Mouse (Mus musculus): ENCODE measurements at regions not wholly inside any gene's neighbourhood (a gene's known extent, or its start where the extent isn't known, plus 50 kb on each side); places are given as distances from the start of the nearest gene placed in this dataset.
A peak's percentile ranks its signal among the peaks of the same experiment; 100 is the strongest.

DNA sequence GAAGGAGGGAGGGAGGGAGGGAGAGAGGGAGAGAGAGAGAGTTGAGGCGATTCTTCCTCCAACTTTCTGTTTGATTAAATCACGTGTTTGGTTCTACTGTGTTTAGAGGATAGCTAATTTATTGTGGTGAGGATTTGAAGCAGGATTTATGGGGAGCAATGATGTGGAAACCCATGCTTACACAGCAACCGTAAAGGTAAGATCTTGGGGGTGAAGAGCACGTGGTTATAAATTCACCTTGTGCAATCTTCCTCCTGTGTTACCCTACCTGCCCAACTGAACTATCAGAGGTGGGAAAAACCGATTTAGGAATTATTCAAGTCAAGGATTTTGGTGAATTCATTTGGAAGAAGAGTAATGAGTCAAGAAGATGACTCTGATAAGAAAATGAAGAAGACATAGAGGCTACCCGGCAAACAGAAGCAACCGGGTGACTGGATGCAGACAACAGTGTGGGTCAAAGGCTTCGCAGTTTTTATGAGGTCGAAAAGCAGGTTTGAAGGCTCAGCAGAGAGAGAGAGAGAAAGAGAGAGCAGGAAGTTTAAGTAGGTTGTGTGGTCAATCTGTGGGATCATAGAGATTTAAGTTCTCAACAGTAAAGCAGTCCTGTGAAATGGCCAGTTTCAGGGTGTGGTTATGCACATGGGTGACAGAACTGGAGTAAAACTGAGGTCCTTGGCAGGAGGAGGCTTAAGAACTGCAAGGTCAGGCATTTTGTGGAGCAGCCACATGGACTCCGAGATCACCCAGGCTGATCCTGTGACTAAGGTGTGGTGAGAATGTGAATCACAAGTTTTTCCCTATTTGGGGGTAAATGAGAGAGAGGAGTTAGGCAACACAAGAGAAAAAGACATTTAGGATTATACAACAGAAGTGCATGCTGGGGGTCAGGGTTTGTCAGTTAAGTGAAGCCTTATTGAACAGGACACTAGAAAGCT is 178.6 kb downstream of the Phlda1 start:
- 85% methylated on average over 10 of the region's 10 CpGs for WGBS
- H3K36me3 ChIP-seq = no peaks in the 10 kb centered on the region
- no peak overlapping the region for H3K9ac ChIP-seq
- H3K4me2 ChIP-seq (replicated peaks) = no peak overlapping the region
- H3K4me1 ChIP-seq = peaks cover 7% of the 10 kb centered on the region
- ATAC-seq (ENCODE audit: insufficient number of reproducible peaks, insufficient read depth, low FRiP score, low TSS enrichment) = no peak
- no peaks in the 10 kb centered on the region for H3K27me3 ChIP-seq
- H3K27ac ChIP-seq = no peak overlapping the region
- H3K4me3 ChIP-seq = no peak overlapping the region
- no peaks in the 10 kb centered on the region for H3K9me3 ChIP-seq

DNA sequence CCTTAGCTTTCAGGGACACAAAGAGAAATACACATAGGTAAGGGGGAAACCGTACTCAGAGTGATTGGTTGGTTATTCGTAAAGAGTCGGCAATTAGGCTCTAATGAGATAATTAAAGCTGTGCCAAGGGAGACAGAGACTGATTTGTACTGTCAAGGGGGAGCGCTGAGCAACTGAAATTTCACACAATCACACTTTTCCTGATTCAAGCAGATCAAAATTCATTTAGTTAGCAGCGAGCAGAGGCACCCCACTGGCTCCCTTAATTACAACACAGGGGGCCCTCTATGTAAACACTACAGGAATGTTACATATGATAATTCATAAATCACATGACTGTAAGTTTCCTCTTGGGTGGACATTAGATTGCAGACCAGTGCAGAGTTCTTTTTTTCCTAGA is 180.5 kb downstream of the Phlda1 start:
- Histone ChIP-seq H3K4me2 (replicated peaks) (no peak overlapping the region), H3K9ac (no peak overlapping the region), H3K4me3 (no peak overlapping the region), H3K9me3 (no peaks in the 10 kb centered on the region), H3K36me3 (no peaks in the 10 kb centered on the region), H3K27ac (no peak overlapping the region), H3K4me1 (peaks cover 11% of the 10 kb centered on the region), H3K27me3 (no peaks in the 10 kb centered on the region)
- no peak for ATAC-seq (ENCODE audit: insufficient number of reproducible peaks, insufficient read depth, low FRiP score, low TSS enrichment)
- WGBS = 23% methylated on average over 5 of the region's 5 CpGs

DNA sequence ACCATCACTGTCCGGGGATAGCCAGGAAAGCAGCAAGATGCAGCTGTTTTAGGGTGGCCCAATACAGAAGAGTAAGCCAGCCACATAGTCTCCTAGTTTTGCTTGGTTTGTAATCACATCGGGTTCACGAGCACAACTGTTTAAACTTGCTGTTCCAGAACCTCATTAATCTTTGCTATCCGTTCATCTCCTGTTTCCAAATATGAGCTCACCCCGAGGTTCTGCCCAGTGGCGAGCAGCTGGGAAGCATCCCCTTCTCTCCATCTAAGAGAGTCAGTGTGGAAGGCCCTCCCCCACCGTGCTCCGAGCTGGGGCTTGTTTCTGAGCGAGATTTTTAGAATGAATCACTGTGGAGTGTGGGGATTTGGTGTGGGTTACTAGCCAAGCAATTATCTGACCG is 183.5 kb downstream of the Phlda1 start:
- H3K27me3 ChIP-seq = no peaks in the 10 kb centered on the region
- H3K4me2 ChIP-seq (replicated peaks) = no peak overlapping the region
- no peak overlapping the region for H3K4me3 ChIP-seq
- H3K9me3 ChIP-seq = no peaks in the 10 kb centered on the region
- peaks cover 11% of the 10 kb centered on the region for H3K4me1 ChIP-seq
- ATAC-seq (ENCODE audit: insufficient number of reproducible peaks, insufficient read depth, low FRiP score, low TSS enrichment) = peak; percentile 64; the same call in 1 of the 2 replicates
- H3K36me3 ChIP-seq = no peaks in the 10 kb centered on the region
- WGBS = 58% methylated on average over 10 of the region's 10 CpGs
- H3K27ac ChIP-seq = no peak overlapping the region
- H3K9ac ChIP-seq = no peak overlapping the region

DNA sequence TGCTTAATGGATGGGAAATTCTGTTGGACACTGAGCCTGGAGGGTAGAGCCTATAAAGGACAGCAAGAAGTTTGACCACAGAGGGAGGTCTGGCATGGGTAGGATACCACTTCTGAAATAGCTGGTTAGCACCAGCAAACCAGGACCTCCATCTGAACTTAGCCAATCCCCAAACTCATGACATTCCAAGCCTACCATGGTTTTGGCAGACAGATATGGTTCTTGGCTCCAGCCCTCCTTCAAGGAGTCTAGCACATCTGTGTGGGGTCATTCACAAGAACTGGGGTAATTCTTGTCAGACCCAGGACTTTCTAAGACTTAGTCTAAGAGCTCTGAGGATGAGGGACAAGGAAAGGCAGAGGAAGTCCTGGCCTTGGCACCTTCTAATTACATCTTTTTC is 187.7 kb downstream of the Phlda1 start:
- H3K9ac ChIP-seq = no peak overlapping the region
- no peaks in the 10 kb centered on the region for H3K9me3 ChIP-seq
- H3K4me3 ChIP-seq = no peak overlapping the region
- no peaks in the 10 kb centered on the region for H3K27me3 ChIP-seq
- H3K4me1 ChIP-seq = peaks cover 8% of the 10 kb centered on the region
- H3K36me3 ChIP-seq = no peaks in the 10 kb centered on the region
- no peak for ATAC-seq (ENCODE audit: insufficient number of reproducible peaks, insufficient read depth, low FRiP score, low TSS enrichment)
- H3K4me2 ChIP-seq (replicated peaks) = no peak overlapping the region
- H3K27ac ChIP-seq = no peak overlapping the region

DNA sequence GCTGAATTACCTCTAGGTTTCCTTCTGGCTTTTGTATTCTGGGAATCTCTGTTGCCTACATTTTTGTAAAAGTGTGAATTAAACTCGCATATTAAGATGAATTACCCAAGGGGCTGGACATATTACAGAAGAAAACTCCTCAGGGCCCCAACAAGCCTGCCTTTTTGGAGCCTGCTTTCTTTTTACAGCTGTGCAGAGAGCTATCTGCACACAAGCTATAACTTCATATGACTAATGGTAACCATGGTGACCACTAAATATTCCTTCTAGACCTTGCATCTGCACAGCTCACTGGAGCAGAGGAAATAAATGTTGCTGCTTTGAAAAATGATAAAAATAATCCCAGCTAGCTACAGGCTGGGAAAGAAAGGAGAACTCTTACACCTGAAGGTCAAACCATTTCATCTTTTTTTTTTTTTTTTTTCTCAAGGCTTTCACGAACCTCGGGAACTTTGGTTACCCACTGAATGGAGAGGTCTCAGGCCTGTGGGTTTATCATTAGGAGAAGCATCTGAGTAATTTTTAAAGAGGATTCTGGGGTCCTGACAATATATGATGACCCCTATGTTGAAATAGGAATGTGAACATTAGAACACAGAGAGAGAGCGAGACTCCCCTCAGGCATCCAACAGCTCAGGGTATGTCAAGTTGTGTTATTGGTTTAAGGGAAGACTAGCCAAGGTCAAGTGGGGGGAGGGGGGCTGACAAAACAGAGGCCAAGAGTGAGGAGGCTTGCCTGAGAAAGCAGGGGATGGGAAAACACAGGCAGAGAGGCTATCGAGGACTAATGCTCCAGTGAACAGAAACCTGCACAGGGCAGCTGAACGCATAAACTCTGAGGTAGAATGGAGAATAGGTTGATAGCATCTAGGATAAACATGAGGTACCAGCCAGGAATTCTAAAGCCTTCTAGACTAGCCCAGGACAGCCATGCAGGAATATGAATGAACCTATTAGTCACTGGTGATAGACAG is 188.4 kb downstream of the Phlda1 start:
- peak; percentile 72; the same call in 1 of the 2 replicates for ATAC-seq (ENCODE audit: insufficient number of reproducible peaks, insufficient read depth, low FRiP score, low TSS enrichment)
- Histone ChIP-seq H3K27me3 (no peaks in the 10 kb centered on the region), H3K4me3 (no peak overlapping the region), H3K9me3 (no peaks in the 10 kb centered on the region), H3K4me2 (replicated peaks) (no peak overlapping the region), H3K4me1 (peaks cover 14% of the 10 kb centered on the region), H3K9ac (no peak overlapping the region), H3K36me3 (no peaks in the 10 kb centered on the region), H3K27ac (no peak overlapping the region)
- 65% methylated on average over 6 of the region's 6 CpGs for whole genome bisulfite sequencing

DNA sequence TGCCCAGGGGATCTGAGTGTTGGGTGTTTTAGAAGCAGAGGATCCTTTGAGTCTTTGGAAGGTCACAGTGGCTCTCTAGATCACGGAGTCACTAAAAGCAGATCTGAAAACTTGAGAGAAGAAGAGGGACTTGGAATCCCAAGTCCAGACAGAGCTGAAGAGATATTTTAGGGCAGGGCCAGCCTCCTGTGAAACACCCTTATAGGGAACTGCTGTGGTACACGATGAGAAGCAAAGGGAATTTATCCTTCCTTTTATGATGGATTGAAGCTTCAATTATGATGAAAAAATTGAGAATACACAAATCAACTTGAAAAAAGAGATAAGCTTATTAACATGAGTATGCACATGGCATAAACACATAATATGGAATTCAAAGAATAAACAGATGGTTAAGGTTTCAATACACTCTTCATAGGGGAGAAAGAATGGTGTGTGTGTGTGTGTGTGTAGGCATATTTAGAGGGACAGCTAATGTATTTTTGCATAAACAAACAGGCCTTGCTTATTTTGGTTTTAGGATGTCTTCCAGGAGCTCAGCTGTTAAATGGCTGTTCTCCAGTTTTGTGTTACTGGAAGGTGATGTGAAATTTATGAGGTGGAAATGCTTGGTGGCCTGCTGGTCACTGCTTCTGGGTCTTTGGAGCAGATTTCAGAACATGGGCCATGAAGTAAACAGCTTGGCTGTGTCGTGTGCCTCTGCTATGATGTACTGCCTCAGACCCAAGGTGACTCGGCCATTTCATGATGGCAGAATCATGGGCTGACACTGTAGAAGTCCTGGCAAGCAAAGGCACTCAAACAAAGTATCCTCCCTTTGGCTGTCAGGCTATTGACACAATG is 190.1 kb downstream of the Phlda1 start:
- H3K4me1 ChIP-seq = peaks cover 16% of the 10 kb centered on the region
- ATAC-seq (ENCODE audit: insufficient number of reproducible peaks, insufficient read depth, low FRiP score, low TSS enrichment) = no peak
- no peak overlapping the region for H3K4me2 ChIP-seq (replicated peaks)
- H3K9me3 ChIP-seq = no peaks in the 10 kb centered on the region
- H3K27me3 ChIP-seq = no peaks in the 10 kb centered on the region
- 80% methylated on average over 4 of the region's 4 CpGs for WGBS
- no peak overlapping the region for H3K4me3 ChIP-seq
- no peak overlapping the region for H3K27ac ChIP-seq
- H3K9ac ChIP-seq = no peak overlapping the region
- no peaks in the 10 kb centered on the region for H3K36me3 ChIP-seq

DNA sequence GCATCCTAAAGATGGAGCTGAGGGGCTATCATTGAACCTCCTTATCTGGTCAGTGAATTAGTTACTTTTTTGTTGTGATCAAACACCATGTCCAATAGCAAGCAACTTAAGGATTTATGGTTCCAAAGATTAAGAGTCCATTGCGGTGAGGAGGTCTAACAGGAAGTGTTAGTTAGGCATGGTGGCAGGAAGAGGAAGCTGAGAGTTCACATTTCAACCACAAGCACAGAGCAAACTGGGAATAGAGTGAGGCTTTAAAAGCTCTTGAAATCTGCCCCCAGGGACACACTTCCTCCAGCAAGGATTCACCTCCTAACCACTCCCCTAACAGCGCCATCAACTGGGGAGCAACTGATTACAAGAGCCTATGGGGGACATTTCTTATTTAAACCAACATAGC is 190.9 kb downstream of the Phlda1 start:
- no peak for ATAC-seq (ENCODE audit: insufficient number of reproducible peaks, insufficient read depth, low FRiP score, low TSS enrichment)
- H3K27ac ChIP-seq = no peak overlapping the region
- H3K36me3 ChIP-seq = no peaks in the 10 kb centered on the region
- H3K9me3 ChIP-seq = no peaks in the 10 kb centered on the region
- H3K4me1 ChIP-seq = peaks cover 17% of the 10 kb centered on the region
- H3K9ac ChIP-seq = no peak overlapping the region
- WGBS = 85% methylated on average over 2 of the region's 2 CpGs
- no peak overlapping the region for H3K4me3 ChIP-seq
- H3K4me2 ChIP-seq (replicated peaks) = no peak overlapping the region
- H3K27me3 ChIP-seq = no peaks in the 10 kb centered on the region

DNA sequence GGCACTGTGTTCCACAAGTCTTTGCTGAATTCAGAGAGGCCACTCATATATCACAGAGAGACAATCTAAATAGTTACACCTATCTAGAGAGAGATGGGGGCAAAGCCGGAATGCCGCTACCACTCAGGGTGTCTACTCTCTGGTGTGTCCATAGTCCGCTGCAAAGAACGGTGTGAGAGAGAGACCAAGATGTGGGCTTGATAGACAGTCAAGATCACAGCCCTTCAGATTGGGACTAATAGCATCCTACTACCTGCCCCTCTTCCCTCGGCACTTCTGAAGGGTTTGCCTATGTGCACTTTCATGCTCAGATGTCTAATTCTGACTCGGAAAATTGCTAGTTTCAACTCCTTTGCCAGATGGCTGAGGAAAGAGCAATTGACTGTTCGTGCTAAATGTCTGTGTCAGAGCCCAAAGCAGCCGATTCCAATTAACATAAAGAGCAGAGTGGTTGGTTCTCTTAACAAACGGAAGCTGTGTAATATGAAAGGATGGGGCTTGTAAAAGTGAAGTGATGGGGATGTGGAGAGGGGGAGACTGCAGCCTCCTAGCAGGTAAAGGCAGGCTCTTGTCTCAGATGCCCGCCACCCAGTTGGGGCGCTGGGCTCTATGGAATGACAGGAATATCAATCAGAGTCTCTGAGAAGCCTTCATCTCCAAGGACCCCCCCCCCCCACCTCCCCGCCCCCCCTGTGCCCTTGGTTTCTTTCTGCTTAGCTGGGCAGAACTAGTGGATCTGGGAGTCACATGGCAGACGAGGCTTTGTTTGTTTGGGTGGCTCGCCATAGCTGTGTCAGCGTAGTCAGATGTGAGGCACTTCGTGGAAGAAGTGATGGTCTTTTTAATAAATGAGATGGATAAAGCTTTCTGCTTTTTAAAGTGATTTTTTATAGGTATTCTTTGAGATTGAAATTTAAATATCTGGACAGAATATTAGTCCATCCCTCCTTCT is 193.7 kb downstream of the Phlda1 start:
- H3K4me3 ChIP-seq = no peak overlapping the region
- WGBS = 40% methylated on average over 16 of the region's 16 CpGs
- peak overlapping the region; percentile 60; the same call in 1 of the 2 replicates for H3K27ac ChIP-seq

DNA sequence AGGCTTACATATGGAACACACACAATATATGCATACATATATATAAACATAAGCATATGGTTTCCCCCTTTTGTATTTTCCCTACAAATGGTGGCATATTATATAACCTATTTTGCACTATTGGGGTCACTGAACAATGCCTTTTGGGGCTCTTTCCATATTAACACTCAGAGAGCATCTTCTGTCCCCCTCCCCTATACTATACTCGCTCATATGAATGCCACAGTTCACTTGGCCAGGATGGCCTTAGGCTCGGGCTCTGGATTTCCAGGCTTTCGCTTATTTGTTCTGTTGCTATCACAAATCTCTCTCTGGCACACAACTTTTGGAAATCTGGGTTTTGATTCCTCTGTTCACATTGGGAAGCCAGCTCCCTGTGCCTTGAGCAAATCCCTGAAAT is 194.5 kb downstream of the Phlda1 start:
- no peak overlapping the region for H3K9ac ChIP-seq
- H3K9me3 ChIP-seq = peaks cover 3% of the 10 kb centered on the region; the same call in 1 of the 2 replicates
- peaks cover 15% of the 10 kb centered on the region for H3K4me1 ChIP-seq
- no peak for ATAC-seq (ENCODE audit: insufficient number of reproducible peaks, insufficient read depth, low FRiP score, low TSS enrichment)
- no peaks in the 10 kb centered on the region for H3K36me3 ChIP-seq
- H3K27me3 ChIP-seq = no peaks in the 10 kb centered on the region
- no peak overlapping the region for H3K4me2 ChIP-seq (replicated peaks)
- 0 out of 2 replicates have a peak overlapping the region, but pooled peaks have one; percentile 8 for H3K27ac ChIP-seq
- no peak overlapping the region for H3K4me3 ChIP-seq
- WGBS = 70% methylated on average over 3 of the region's 3 CpGs

More for the DNA sequence above, 193.7 kb downstream of the Phlda1 start:
- Histone ChIP-seq H3K9ac (no peak overlapping the region), H3K36me3 (no peaks in the 10 kb centered on the region), H3K4me2 (replicated peaks) (peak overlapping the region; percentile 22; the same call in 1 of the 2 replicates), H3K4me1 (peaks cover 15% of the 10 kb centered on the region), H3K9me3 (no peaks in the 10 kb centered on the region), H3K27me3 (no peaks in the 10 kb centered on the region)
- ATAC-seq (ENCODE audit: insufficient number of reproducible peaks, insufficient read depth, low FRiP score, low TSS enrichment) = 0 out of 2 replicates have a peak, but pooled peaks have one; percentile 39

DNA sequence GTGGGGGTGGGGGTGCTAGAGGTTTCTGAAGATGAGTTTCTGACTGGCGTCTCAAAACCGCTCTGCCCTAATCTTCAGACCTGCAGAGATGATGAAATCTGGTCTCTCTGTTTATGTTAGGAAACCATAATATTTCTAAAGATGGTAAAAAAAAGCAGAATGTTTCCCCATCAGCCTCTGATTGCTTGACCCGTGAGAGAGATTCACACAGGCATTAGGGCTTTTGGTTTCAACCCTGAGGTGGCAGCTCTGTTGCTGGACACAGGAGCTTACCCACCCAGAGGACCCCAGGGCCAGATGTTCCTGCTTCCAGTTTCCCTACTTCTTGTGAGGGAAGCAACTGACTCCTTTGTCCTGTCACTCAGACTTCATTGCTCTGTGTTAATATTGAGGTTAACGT is 195.1 kb downstream of the Phlda1 start:
- WGBS = 48% methylated on average over 4 of the region's 4 CpGs
- no peak overlapping the region for H3K4me3 ChIP-seq
- no peak for ATAC-seq (ENCODE audit: insufficient number of reproducible peaks, insufficient read depth, low FRiP score, low TSS enrichment)
- H3K9ac ChIP-seq = no peak overlapping the region
- H3K27ac ChIP-seq = no peak overlapping the region
- H3K9me3 ChIP-seq = peaks cover 8% of the 10 kb centered on the region; the same call in 1 of the 2 replicates
- H3K27me3 ChIP-seq = no peaks in the 10 kb centered on the region
- peaks cover 15% of the 10 kb centered on the region for H3K4me1 ChIP-seq
- no peaks in the 10 kb centered on the region for H3K36me3 ChIP-seq
- H3K4me2 ChIP-seq (replicated peaks) = no peak overlapping the region
